Mouse (Mus musculus) heart, embryonic 16.5 days (tissue): ENCODE results near the gene Ndufs2. TPM values are rescaled to one million over a fixed set of nuclear protein-coding genes. Genes with fewer than 3 reads are reported as not detected.

Experiments used
- ATAC-seq: fragments of 200-750 bp; cut with Nextera tagmentation; replicated peaks from 2 replicates; pipeline ENCODE4 v1.8.0; 2017; ENCODE audit warnings: moderate number of reproducible peaks; ENCODE audit not compliant: insufficient read depth, low FRiP score; ENCODE audit errors: extremely low read depth
- H3K27ac ChIP-seq: fragments of 300-500 bp; sonication (generic); 2 replicates; pipeline ENCODE4 v1.5.1; 2014; ENCODE audit warnings: mild to moderate bottlenecking, low read length, control low read depth, moderate library complexity
- H3K27me3 ChIP-seq: fragments of 300-500 bp; sonication (generic); 2 replicates; pipeline ENCODE4 v1.6.1; 2014; ENCODE audit warnings: low read length, mixed read lengths; ENCODE audit not compliant: control insufficient read depth, insufficient read depth
- H3K36me3 ChIP-seq: fragments of 300-500 bp; sonication (generic); 2 replicates; pipeline ENCODE4 v1.6.1; 2014; ENCODE audit not compliant: control insufficient read depth, insufficient read depth
- H3K4me1 ChIP-seq: fragments of 300-500 bp; sonication (generic); 2 replicates; pipeline ENCODE4 v1.6.1; 2014; ENCODE audit warnings: low read length, mixed read lengths; ENCODE audit not compliant: control insufficient read depth, insufficient read depth
- H3K4me2 ChIP-seq: fragments of 300-500 bp; sonication (generic); 2 replicates; pipeline ENCODE4 v1.6.1; 2014; ENCODE audit warnings: low read depth, mild to moderate bottlenecking, control low read depth, low read length
- H3K4me3 ChIP-seq: fragments of 300-500 bp; sonication (generic); 2 replicates; pipeline ENCODE4 v1.5.1; 2014; ENCODE audit warnings: mild to moderate bottlenecking, control low read depth, low read length
- H3K9ac ChIP-seq: fragments of 300-500 bp; sonication (generic); 2 replicates; pipeline ENCODE4 v1.6.1; 2014; ENCODE audit warnings: low read length, control low read depth
- H3K9me3 ChIP-seq: fragments of 300-500 bp; sonication (generic); replicated peaks from 2 replicates; pipeline ENCODE4 v1.6.1; 2016; ENCODE audit warnings: low read length; ENCODE audit not compliant: control insufficient read depth
- WGBS: fragments of 180-500 bp; shearing (Covaris S2); extraction: QIAGEN DNeasy Blood & Tissue Kit; methylation state at CpG from one replicate; pipeline ENCODE4 v1.1.7; 2014; 5-methylcytosine and 5-hydroxymethylcytosine counted together
- polyA plus RNA-seq: library from polyadenylated mRNA; unstranded; fragments of >200 nt; fragmentation: Nextera tagmentation; extraction: Ambion mirVana; gene quantifications from 2 replicates; pipeline ENCODE4 v1.2.1, GENCODE M21; 2015

The Ndufs2 gene
- polyA plus RNA-seq, 1 experiment from 2014 or later, result 700 TPM

DNA sequence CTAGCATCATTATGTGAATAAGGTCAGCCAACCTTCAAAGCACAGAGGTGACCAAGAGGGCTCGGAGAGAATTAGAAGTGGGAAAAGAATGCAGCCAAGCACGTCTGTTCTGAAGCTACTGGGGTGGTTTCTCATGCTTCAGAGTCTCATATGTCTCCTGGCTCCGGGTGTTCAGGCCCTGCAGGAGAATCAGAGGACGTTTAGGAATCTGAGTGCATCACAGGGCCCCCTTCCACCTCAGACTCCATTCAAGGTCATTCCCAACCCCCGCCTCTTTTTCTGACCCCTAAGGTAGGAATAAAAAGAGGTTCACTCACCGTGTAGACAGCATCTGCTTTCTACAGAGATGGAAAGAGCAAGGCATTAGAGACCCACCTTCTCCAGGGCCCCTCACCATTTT, 21.4 kb downstream of the Ndufs2 start:
- no peak for ATAC-seq
- H3K27ac ChIP-seq, result no peak overlapping the region
- no peaks in the 10 kb centered on the region for H3K4me1 ChIP-seq
- no peaks in the 10 kb centered on the region for H3K9me3 ChIP-seq
- H3K36me3 ChIP-seq, result peaks cover 8% of the 10 kb centered on the region
- H3K27me3 ChIP-seq, result no peaks in the 10 kb centered on the region
- 59% methylated on average over 6 of the region's 6 CpGs for WGBS
- H3K4me2 ChIP-seq, result no peak overlapping the region
- no peak overlapping the region for H3K4me3 ChIP-seq
- no peak overlapping the region for H3K9ac ChIP-seq

DNA sequence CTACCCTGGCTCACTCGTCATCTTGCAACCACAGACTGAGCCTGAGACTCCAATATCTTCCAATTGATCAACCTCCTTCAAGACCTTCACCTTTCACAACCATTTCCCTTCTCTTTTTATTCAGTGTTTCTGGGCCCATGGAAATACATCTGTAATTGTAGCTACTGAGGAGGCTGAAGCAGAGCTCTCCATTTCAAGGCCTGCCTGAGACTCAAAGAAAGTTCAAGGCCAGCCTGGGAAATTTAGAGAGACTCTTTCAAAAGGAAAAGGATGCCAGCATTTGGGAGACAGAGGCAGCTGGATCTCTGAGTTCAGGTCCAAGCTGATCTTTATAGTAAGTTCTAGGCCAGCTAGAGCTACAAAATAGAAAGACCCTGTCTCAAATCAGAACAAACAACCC, 23.3 kb downstream of the Ndufs2 start:
- no peak overlapping the region for H3K9ac ChIP-seq
- no peaks in the 10 kb centered on the region for H3K9me3 ChIP-seq
- 76% methylated on average over 1 of the region's 1 CpGs for WGBS
- peaks cover 2% of the 10 kb centered on the region; the same call in 1 of the 2 replicates for H3K4me1 ChIP-seq
- H3K27me3 ChIP-seq, result no peaks in the 10 kb centered on the region
- no peak overlapping the region for H3K4me3 ChIP-seq
- H3K4me2 ChIP-seq, result no peak overlapping the region
- ATAC-seq, result no peak
- H3K36me3 ChIP-seq, result no peaks in the 10 kb centered on the region
- H3K27ac ChIP-seq, result no peak overlapping the region

DNA sequence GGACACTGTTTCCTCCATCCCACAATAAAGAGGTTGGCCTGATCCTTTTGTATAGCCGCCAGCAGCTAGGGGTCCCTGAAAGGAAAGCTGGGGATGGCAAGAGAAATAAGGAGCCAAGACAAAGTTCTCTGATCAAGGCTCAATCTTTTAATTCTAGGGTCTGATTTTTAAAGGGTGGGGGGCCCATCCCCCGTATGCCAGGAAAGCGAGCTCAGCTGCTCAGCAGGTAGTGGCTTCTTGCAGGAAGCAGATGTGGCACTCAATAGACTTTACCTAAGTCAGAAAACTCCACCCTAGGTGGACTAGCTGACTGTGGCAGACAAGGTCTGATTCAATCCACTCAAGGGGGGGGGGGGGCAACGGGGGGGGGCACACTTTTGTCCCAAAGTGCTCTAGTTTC, 24.4 kb downstream of the Ndufs2 start:
- Histone ChIP-seq H3K36me3 (no peaks in the 10 kb centered on the region), H3K27ac (no peak overlapping the region), H3K9me3 (no peaks in the 10 kb centered on the region), H3K9ac (no peak overlapping the region), H3K4me2 (no peak overlapping the region), H3K27me3 (no peaks in the 10 kb centered on the region), H3K4me3 (no peak overlapping the region), H3K4me1 (peaks cover 2% of the 10 kb centered on the region; the same call in 1 of the 2 replicates)
- WGBS, result 58% methylated on average over 4 of the region's 4 CpGs
- no peak for ATAC-seq

DNA sequence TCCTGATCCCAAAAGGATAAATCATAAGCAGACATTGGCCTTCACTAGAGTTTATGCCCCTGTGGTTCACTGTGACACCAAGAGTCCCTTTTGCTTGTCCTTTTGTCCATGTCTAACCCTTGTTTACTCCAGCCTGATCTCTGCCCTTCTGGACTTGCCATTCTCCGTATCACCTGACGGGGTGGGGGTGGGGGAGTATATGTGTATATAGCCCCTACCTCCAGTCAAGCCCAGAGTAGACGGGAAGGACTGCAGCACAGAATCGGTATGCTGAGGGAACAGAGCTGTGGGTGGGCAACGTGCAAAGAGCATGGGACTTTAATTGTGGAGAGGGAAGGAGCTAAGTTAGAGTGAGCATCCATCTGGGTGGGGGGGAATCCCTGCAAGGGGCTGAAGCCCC, 26.3 kb downstream of the Ndufs2 start, which contains the start of gene Apoa2:
Gene Apoa2 (plus strand): TSS at position 198 of the 400 bp plus-strand sequence.
- no peaks in the 10 kb centered on the region for H3K9me3 ChIP-seq
- H3K4me1 ChIP-seq, result peaks cover 10% of the 10 kb centered on the region
- peaks cover 5% of the 10 kb centered on the region for H3K36me3 ChIP-seq
- no peak within 1 kb of the TSS for H3K9ac ChIP-seq
- H3K4me3 ChIP-seq, result no peak within 1 kb of the TSS
- H3K27ac ChIP-seq, result no peak within 1 kb of the TSS
- WGBS, result 78% methylated on average over 5 of the region's 5 CpGs
- no peaks in the 10 kb centered on the region for H3K27me3 ChIP-seq
- no peak within 1 kb of the TSS for H3K4me2 ChIP-seq
- ATAC-seq, result no peak

GRCm38 (mm10) chr1:171223796-171224195, 27.4 kb downstream of the Ndufs2 start:
- Histone ChIP-seq H3K36me3 (peaks cover 15% of the 10 kb centered on the region), H3K27ac (no peak overlapping the region), H3K4me2 (no peak overlapping the region), H3K9ac (no peak overlapping the region), H3K9me3 (no peaks in the 10 kb centered on the region), H3K4me3 (no peak overlapping the region), H3K4me1 (peaks cover 10% of the 10 kb centered on the region), H3K27me3 (no peaks in the 10 kb centered on the region)
- WGBS, result 58% methylated on average over 2 of the region's 2 CpGs
- no peak for ATAC-seq

DNA sequence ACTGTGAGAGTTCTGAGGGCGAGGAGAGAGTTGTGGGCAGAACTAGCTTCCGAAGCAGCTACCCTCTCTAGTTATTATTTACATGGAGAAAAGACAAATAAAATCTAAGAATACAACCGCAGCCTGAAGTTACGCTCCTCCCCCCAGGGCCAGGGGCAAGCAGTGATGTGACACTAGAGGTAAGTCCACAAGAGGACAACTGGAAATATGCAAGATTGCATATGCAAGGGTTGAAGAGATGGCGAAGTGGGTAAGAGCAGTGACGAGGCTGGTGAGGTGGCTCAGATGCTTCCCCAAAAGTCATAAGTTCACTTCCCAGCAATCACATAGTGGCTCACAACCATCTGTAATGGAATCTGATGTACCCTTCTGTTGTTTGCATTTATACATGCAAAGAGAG, 28.0 kb downstream of the Ndufs2 start:
- peaks cover 19% of the 10 kb centered on the region for H3K36me3 ChIP-seq
- H3K27ac ChIP-seq, result peak overlapping the region; percentile 90
- H3K27me3 ChIP-seq, result no peaks in the 10 kb centered on the region
- no peaks in the 10 kb centered on the region for H3K9me3 ChIP-seq
- H3K9ac ChIP-seq, result peak overlapping the region; percentile 69
- peaks cover 10% of the 10 kb centered on the region for H3K4me1 ChIP-seq
- ATAC-seq, result no peak
- H3K4me3 ChIP-seq, result peak overlapping the region; percentile 51
- 81% methylated on average over 6 of the region's 6 CpGs for WGBS
- H3K4me2 ChIP-seq, result peak overlapping the region; percentile 56

- peak within 1 kb of the TSS; percentile 73 for H3K4me3 ChIP-seq
- H3K4me1 ChIP-seq, result peaks cover 10% of the 10 kb centered on the region
- ATAC-seq, result peak; percentile 95
- peak within 1 kb of the TSS; percentile 78 for H3K9ac ChIP-seq
- H3K27me3 ChIP-seq, result no peaks in the 10 kb centered on the region
- peaks cover 19% of the 10 kb centered on the region for H3K36me3 ChIP-seq
- no peaks in the 10 kb centered on the region for H3K9me3 ChIP-seq
- H3K27ac ChIP-seq, result peak within 1 kb of the TSS; percentile 90
- WGBS, result 2% methylated on average over 28 of the region's 28 CpGs
- peak within 1 kb of the TSS; percentile 79 for H3K4me2 ChIP-seq
Measured at GRCm38 (mm10) chr1:171222238-171223155, 28.7 kb downstream of the Ndufs2 start, which contains the start of gene Tomm40l. Tomm40l (minus strand) TSS chr1:171222514.

DNA sequence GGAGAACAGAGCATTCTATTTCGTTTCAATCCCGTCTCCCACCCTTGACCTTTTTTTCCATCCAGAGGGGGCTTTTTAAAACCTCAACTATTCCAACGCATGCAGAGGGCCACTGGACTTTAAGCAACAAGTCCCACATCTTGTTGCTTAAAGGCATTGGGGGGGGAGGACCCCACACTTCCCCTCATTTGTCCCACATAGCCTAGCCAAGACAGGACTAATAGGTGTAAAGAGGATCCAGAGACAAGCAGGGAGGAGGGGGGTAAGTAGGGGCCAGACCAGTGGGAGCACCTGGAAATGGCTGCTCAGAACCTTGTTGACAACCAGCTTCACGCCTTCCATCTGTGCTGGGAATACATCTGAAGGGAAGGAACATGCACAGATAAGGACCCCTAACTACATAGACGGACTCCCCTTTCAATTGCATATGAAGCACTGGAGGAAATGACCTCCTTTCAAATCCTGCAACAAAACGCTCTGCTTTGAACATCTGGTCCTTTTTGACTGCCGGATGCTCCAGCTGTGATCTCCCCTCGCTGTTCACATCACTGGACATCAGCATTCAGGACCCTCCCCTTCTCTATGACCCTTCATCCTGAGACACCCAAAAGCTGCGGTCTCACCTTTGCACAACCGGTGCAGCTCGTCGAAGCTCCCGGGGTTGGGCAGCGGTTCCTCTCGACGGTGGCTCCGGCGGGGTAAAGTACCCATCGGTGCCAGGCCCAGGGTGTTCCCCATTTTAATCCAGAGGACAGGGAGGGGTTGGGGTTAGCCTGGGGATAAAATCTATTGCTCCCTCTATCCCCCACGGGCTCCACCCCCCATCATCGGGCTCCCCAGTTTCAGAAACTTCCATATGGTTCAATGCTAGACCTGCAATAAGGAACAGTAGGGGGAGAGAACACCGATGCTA, 29.7 kb downstream of the Ndufs2 start:
- ATAC-seq, result 0 out of 2 replicates have a peak, but pooled peaks have one; percentile 0
- Histone ChIP-seq H3K36me3 (peaks cover 19% of the 10 kb centered on the region), H3K9me3 (no peaks in the 10 kb centered on the region), H3K27me3 (no peaks in the 10 kb centered on the region), H3K27ac (peak overlapping the region; percentile 58), H3K4me2 (peak overlapping the region; percentile 79), H3K9ac (peak overlapping the region; percentile 78), H3K4me1 (peaks cover 10% of the 10 kb centered on the region), H3K4me3 (peak overlapping the region; percentile 73)
- 3% methylated on average over 22 of the region's 22 CpGs for WGBS
